Mouse (Mus musculus): Measurements from ENCODE around the gene Muc13. TPM values are rescaled to one million over a fixed set of nuclear protein-coding genes. Genes with fewer than 3 reads are reported as not detected.

The Muc13 gene
- polyA plus RNA-seq, 1 experiment from 2014 or later = 0.08 TPM

DNA sequence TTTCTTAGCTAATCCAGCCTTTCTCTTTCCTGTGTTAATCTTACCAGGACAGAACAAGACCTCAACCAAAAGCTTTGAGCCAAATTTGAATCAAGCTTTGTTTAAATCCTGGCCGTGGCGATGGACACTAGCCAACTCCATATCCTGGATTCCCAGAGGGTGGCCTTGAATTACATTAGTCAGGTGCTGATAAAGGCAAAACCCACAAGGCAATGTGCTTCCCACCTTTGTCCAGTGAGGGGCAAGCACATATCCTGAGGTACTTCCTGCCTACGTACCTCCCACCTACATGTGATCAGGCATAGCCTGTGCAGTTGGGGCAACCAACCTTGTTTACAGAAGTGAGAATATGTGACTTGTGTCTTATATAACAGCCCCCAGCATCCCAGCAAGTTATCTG is 18.9 kb upstream of the Muc13 start:
- H3K27ac ChIP-seq (replicated peaks) = no peak overlapping the region
- ATAC-seq (ENCODE audit: low FRiP score, low read depth) = no peak
- no peak overlapping the region for H3K4me3 ChIP-seq
- H3K9me3 ChIP-seq = no peaks in the 10 kb centered on the region
- no peaks in the 10 kb centered on the region for H3K27me3 ChIP-seq
- H3K4me1 ChIP-seq = no peaks in the 10 kb centered on the region
- 85% methylated on average over 3 of the region's 3 CpGs for WGBS
- no peaks in the 10 kb centered on the region for H3K36me3 ChIP-seq
- H3K4me2 ChIP-seq (replicated peaks) = no peak overlapping the region
- H3K9ac ChIP-seq (replicated peaks) = no peak overlapping the region

DNA sequence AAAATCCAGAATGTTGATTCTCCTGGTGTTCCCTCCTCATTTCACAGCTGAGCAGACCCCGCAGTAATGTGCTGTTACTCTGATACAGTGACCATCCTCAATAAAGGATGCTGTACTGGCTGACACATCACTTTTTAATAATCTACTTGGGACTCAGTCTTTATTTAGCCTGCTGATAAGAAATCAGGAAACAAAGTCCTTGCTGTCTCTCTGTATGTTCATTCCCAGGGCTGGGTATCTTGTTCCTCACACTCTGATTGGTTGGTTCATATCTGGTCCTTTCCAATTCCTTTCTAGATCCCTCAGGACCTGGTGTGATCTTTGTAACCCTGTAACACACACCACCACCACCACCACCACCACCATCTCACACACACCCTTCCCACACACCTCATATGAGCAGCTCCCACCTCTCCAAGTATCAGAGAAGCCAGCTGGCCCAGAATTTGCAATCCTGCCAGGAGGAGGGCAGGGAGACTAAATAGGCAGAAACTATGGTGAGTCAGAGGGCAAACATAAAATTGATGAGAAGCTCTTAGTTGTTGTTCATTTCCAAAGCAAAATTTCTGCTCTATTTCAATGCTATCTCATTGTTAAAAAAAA is 18.0 kb upstream of the Muc13 start:
- Histone ChIP-seq H3K9ac (replicated peaks) (no peak overlapping the region), H3K4me2 (replicated peaks) (no peak overlapping the region), H3K27me3 (no peaks in the 10 kb centered on the region), H3K4me1 (no peaks in the 10 kb centered on the region), H3K36me3 (no peaks in the 10 kb centered on the region), H3K4me3 (no peak overlapping the region), H3K27ac (replicated peaks) (no peak overlapping the region), H3K9me3 (no peaks in the 10 kb centered on the region)
- no peak for ATAC-seq (ENCODE audit: low FRiP score, low read depth)
- WGBS = 97% methylated on average over 1 of the region's 1 CpGs

DNA sequence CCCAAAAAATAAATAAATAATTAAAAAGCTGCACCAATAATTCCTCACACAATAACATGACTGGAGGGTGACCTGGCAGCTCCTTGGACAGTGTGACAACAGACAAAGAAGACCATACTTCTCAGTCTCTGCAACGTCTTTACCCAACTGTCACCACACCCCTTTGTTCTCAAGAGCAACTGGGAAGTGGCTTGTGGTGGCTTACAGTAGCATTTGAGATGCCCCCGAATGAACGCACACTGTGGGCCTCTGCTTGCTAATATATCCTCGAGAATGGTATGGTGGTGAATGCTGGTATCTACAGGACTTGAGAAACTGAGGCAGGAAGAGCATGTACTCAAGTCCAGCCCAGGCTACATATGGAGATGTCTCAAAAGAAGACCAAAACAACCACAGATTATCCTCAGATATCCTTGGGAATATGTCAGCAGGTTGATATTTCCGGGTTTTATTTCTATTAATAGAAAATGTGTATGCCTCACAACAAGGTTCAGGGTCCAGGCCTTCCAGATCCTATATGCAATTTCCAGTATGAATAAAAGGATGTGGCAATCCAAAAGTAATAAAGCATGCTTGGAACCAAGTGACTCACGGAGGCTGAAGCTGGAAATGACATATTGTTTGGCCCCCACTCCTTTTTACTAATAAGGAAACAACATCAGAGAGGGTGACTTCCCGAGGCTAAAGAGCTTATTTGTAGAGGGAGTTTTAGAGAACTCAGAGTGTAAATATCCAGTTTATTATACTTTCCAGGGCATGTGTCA is 16.9 kb upstream of the Muc13 start:
- Histone ChIP-seq H3K36me3 (no peaks in the 10 kb centered on the region), H3K4me2 (replicated peaks) (no peak overlapping the region), H3K9ac (replicated peaks) (no peak overlapping the region), H3K27ac (replicated peaks) (no peak overlapping the region), H3K9me3 (no peaks in the 10 kb centered on the region), H3K27me3 (no peaks in the 10 kb centered on the region), H3K4me1 (no peaks in the 10 kb centered on the region), H3K4me3 (no peak overlapping the region)
- no peak for ATAC-seq (ENCODE audit: low FRiP score, low read depth)
- WGBS = 85% methylated on average over 7 of the region's 7 CpGs

DNA sequence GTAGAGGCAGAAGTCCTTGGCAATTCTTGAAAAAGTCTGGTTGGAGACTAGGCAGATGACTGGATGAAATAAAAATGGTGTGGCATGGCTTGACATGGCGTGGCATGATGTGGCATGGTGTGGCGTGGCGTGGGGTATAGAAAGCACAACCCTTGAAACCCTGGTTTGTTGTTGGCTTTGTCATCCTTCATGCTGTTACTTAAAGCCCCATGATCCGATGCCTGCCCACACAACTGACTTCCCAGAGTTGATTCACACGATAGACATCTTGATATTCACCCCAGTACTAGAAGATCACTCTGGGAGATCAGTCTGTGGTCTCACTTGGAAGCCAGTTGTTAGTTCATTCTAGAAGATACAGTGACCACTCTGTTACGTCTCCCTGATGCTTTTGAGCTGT is 16.2 kb upstream of the Muc13 start:
- ATAC-seq (ENCODE audit: low FRiP score, low read depth) = no peak
- Histone ChIP-seq H3K4me3 (no peak overlapping the region), H3K4me2 (replicated peaks) (no peak overlapping the region), H3K27me3 (no peaks in the 10 kb centered on the region), H3K9ac (replicated peaks) (no peak overlapping the region), H3K36me3 (no peaks in the 10 kb centered on the region), H3K4me1 (no peaks in the 10 kb centered on the region), H3K9me3 (no peaks in the 10 kb centered on the region), H3K27ac (replicated peaks) (no peak overlapping the region)
- 90% methylated on average over 6 of the region's 6 CpGs for WGBS

DNA sequence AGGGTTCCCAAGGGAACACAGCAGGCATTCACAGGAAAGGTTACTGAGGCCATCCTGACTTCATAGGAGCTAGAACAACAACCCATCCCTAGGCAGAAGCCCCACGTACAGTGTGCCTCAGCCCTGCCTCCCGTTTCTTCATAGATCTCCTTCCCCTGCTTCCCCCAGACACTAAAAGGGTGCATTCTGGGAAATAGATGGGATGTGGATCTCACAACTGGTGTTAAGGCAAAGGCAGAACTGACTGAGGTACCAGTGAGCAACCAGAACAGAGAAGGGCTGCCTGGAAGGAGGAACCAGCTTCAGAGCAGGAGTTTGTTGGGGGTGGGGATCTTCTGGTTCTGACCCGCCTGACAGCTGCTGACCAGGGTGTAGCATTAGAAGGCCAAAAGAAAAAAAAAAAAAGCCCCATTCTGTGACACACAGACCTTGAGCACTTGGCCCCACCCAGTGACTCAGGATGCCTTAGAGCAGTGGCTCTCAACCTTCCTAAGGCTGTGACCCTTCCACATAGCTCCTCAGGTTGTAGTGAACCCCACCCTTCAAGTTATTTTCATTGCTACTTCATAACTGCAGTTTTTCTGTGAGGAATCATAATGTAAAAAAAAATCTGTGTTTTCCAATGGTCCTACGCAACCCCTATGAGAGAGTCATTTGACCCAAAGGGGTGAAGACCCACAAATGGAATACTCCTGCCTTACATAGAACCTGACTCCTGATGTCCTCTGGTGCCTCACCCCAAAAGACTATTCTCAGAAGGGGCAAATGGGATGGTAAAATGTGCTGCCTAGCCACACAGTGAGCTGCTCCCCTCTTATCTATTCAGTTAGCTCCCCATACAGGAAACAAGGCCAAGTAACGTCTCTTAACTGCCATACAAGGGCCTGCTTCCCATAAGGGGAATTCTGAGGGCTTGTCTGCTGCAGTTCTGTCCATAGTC is 11.8 kb upstream of the Muc13 start:
- no peak overlapping the region for H3K4me2 ChIP-seq (replicated peaks)
- ATAC-seq (ENCODE audit: low FRiP score, low read depth) = no peak
- H3K9me3 ChIP-seq = no peaks in the 10 kb centered on the region
- no peaks in the 10 kb centered on the region for H3K27me3 ChIP-seq
- WGBS = 74% methylated on average over 5 of the region's 5 CpGs
- no peaks in the 10 kb centered on the region for H3K4me1 ChIP-seq
- H3K4me3 ChIP-seq = no peak overlapping the region
- no peaks in the 10 kb centered on the region for H3K36me3 ChIP-seq
- no peak overlapping the region for H3K27ac ChIP-seq (replicated peaks)
- no peak overlapping the region for H3K9ac ChIP-seq (replicated peaks)

DNA sequence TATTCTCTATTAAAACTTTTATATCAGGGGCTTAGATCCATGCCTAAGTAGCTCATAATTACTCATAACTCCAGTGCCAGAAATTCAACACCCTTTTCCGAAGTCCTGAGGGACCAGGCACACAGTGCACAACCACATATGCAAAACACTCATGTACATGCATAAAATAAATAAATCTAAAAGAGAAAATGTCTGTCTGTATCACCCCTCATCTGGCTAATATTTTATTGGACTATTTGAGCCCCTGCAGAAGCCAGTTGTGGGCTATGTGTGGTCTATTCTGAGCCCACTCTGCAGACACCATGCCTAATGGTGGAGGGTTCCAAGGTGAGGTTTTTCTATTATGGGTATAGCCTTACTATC is 11.1 kb upstream of the Muc13 start:
- no peak overlapping the region for H3K4me3 ChIP-seq
- H3K27ac ChIP-seq (replicated peaks) = no peak overlapping the region
- no peaks in the 10 kb centered on the region for H3K36me3 ChIP-seq
- H3K27me3 ChIP-seq = no peaks in the 10 kb centered on the region
- 100% methylated on average over 1 of the region's 1 CpGs for WGBS
- ATAC-seq (ENCODE audit: low FRiP score, low read depth) = no peak
- no peaks in the 10 kb centered on the region for H3K9me3 ChIP-seq
- no peak overlapping the region for H3K9ac ChIP-seq (replicated peaks)
- no peak overlapping the region for H3K4me2 ChIP-seq (replicated peaks)
- no peaks in the 10 kb centered on the region for H3K4me1 ChIP-seq

DNA sequence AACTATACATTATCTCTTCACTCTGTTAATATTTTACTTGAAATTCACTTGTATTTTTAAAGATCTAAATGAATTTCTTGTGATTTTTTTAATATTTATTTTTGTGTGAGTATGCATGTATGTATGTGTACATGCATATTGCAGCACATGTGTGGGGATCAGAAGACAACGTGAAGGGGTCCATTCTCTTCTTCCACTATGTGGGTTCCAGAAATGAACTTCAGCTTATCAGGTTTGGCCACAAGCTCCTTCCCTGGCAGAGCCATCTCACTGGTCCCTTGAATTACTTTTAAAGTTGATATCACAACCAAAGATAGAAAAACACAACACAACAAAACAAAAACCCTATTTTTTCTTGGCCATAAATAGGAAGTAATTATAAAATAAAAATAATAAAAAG is 9.3 kb upstream of the Muc13 start:
- Histone ChIP-seq H3K27ac (replicated peaks) (no peak overlapping the region), H3K9me3 (no peaks in the 10 kb centered on the region), H3K9ac (replicated peaks) (no peak overlapping the region), H3K36me3 (no peaks in the 10 kb centered on the region), H3K4me1 (no peaks in the 10 kb centered on the region), H3K27me3 (no peaks in the 10 kb centered on the region), H3K4me3 (no peak overlapping the region), H3K4me2 (replicated peaks) (no peak overlapping the region)
- WGBS = 96% methylated on average over 1 of the region's 1 CpGs
- no peak for ATAC-seq (ENCODE audit: low FRiP score, low read depth)

DNA sequence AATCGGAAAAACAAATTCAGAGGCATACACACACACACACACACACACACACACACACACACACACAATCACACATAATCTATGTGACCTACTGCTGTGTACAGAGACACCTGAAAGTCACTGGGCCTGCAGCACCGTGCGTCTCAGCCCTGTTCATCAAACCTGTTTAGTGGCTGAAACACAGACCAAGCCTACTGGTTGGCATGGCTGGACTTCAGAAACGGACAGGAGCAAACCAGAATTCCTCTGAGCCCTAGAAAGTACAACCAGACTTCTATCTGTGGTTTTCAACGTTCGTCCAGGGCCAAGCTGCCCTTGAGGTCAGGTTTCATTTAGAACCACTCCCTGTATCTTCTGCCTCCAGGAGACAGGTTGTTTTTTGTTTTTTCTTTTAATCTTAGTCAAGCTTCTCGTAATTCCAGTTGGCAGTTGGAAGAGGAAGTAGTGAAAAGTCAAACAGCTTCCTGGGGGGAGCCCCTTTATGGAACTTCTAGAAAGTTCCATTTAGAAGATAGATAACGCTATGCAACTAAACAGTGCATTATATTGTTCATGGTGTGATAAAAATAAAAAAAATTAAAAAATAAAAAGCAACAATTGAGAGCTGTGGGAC is 8.6 kb upstream of the Muc13 start:
- 80% methylated on average over 8 of the region's 8 CpGs for WGBS
- no peaks in the 10 kb centered on the region for H3K9me3 ChIP-seq
- no peak overlapping the region for H3K9ac ChIP-seq (replicated peaks)
- no peak overlapping the region for H3K27ac ChIP-seq (replicated peaks)
- H3K27me3 ChIP-seq = no peaks in the 10 kb centered on the region
- no peak overlapping the region for H3K4me3 ChIP-seq
- no peaks in the 10 kb centered on the region for H3K4me1 ChIP-seq
- no peak for ATAC-seq (ENCODE audit: low FRiP score, low read depth)
- no peak overlapping the region for H3K4me2 ChIP-seq (replicated peaks)
- no peaks in the 10 kb centered on the region for H3K36me3 ChIP-seq

DNA sequence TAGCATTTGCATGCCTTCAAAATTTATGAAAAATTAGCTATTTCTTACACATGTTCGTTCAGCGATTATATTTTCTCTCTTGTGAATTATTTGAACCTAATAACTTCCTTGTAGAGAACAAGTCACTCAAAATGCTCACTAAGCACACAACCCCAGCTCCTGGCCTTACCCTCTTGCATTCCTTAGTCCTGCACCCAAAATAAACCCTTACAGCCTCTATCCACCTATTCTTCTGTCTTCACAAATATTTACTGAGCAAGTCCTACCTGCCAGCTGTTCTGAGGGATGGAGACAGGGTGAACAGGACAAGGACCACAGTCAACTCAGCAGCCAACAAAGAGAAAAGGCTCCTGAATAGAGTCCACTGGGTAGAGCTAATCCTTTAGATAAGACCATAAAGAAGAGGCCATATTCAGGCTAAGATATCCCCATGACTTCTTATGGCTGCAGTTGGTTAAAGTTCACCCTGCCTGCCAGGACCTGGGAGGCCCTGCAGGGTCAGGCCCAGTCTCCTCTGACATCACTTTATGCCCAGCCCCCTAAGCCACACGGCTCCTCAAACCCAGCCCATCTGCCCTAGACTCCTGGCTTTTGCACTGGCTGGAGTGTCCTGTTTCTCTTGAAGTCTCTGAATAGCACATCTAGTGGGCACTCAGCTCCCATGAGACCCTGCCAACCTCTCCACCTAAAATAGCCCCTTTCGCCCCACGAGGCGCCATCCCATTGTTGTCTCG is 7.0 kb upstream of the Muc13 start:
- no peaks in the 10 kb centered on the region for H3K9me3 ChIP-seq
- H3K27ac ChIP-seq (replicated peaks) = no peak overlapping the region
- no peaks in the 10 kb centered on the region for H3K36me3 ChIP-seq
- no peak overlapping the region for H3K4me2 ChIP-seq (replicated peaks)
- no peak overlapping the region for H3K9ac ChIP-seq (replicated peaks)
- no peak for ATAC-seq (ENCODE audit: low FRiP score, low read depth)
- no peaks in the 10 kb centered on the region for H3K4me1 ChIP-seq
- H3K4me3 ChIP-seq = no peak overlapping the region
- 82% methylated on average over 7 of the region's 7 CpGs for WGBS
- no peaks in the 10 kb centered on the region for H3K27me3 ChIP-seq

DNA sequence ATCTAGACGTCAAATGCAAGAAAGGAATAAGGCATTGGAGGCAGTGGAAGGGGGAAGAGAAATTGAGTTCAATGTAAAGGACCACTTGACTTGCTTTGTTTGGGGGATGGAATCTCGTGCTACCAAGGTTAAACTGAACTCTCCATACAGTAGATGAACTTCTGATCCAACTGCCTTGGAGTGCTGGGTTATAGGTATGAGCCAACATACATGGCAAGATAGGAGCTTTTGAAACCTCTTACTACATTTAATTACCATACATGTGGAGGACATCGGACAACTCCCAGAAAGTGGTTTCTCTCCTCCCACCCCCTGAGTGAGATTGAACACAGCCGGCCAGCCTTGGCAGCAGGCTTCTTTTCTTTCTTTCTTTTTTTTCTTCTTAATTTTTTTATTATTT is 1.3 kb downstream of the Muc13 start:
- H3K9ac ChIP-seq (replicated peaks) = no peak overlapping the region
- no peak for ATAC-seq (ENCODE audit: low FRiP score, low read depth)
- no peak overlapping the region for H3K4me3 ChIP-seq
- H3K27ac ChIP-seq (replicated peaks) = no peak overlapping the region
- H3K27me3 ChIP-seq = no peaks in the 10 kb centered on the region
- H3K4me1 ChIP-seq = no peaks in the 10 kb centered on the region
- H3K4me2 ChIP-seq (replicated peaks) = no peak overlapping the region
- no peaks in the 10 kb centered on the region for H3K9me3 ChIP-seq
- no peaks in the 10 kb centered on the region for H3K36me3 ChIP-seq
- WGBS = 86% methylated on average over 4 of the region's 4 CpGs

DNA sequence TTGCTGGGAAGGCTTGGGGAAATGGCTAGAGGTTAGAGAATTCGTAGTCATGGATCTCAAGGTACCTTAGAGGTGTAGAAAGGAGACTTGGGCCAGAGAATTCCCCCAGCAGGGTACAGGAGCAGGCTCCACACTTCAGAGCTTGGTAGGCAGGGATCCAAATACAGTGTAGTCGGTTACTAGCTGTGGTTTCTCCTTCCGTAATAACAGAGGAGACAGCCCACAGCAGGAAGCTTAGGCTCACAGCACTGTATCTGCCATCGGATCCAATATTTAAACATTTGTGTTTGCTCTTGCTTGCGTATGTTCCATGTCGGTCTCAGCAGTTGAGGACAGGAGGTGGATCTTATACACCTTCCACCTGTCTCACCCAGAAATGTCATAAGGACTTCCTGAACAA is 2.0 kb downstream of the Muc13 start:
- Histone ChIP-seq H3K36me3 (no peaks in the 10 kb centered on the region), H3K9ac (replicated peaks) (no peak overlapping the region), H3K4me3 (no peak overlapping the region), H3K9me3 (no peaks in the 10 kb centered on the region), H3K27ac (replicated peaks) (no peak overlapping the region), H3K4me2 (replicated peaks) (no peak overlapping the region), H3K4me1 (no peaks in the 10 kb centered on the region), H3K27me3 (no peaks in the 10 kb centered on the region)
- ATAC-seq (ENCODE audit: low FRiP score, low read depth) = no peak
- 89% methylated on average over 6 of the region's 6 CpGs for WGBS

Measured in midbrain, embryonic 12.5 days (tissue).